In genomic region chr1:23255925-23256629, GRCm38 (mm10) we compare ENCODE assay signal across 8 mouse cellular contexts.
DNase-seq lines count a peak whose midpoint lies in the region; ATAC-seq lines count a peak whose summit lies in the region.

No protein-coding gene starts in this region.

- H3K9ac ChIP-seq in heart, embryonic 11.5 days (ENCODE audit: low read depth, low read length): peak overlapping the region; percentile 94
- H3K9ac ChIP-seq in kidney, embryonic 15.5 days: peak overlapping the region; percentile 86
- H3K9ac ChIP-seq in limb, embryonic 15.5 days: peak overlapping the region; percentile 66

- no peaks in the 10 kb centered on the region for H3K27me3 ChIP-seq in heart, embryonic 11.5 days (ENCODE audit: control insufficient read depth, insufficient read depth, low read length)
- no peaks in the 10 kb centered on the region for H3K27me3 ChIP-seq in kidney, embryonic 15.5 days
- H3K27me3 ChIP-seq in limb, embryonic 15.5 days: no peaks in the 10 kb centered on the region

- H3K27ac ChIP-seq in brown adipose tissue, adult 24 weeks (replicated peaks; ENCODE audit: low read depth, low read length): peak overlapping the region; percentile 87
- peak overlapping the region; percentile 95 for H3K27ac ChIP-seq in heart, embryonic 11.5 days (ENCODE audit: low read depth, low read length)
- H3K27ac ChIP-seq in kidney, embryonic 15.5 days: peak overlapping the region; percentile 93
- peak overlapping the region; percentile 93 for H3K27ac ChIP-seq in limb, embryonic 15.5 days

- peaks cover 8% of the 10 kb centered on the region; the same call in 1 of the 2 replicates for H3K4me1 ChIP-seq in brown adipose tissue, adult 24 weeks (ENCODE audit: control insufficient read depth, insufficient read depth, insufficient read length, low read length)
- peaks cover 12% of the 10 kb centered on the region; the same call in 1 of the 2 replicates for H3K4me1 ChIP-seq in heart, embryonic 11.5 days (ENCODE audit: control insufficient read depth, insufficient read depth, low read length)
- peaks cover 18% of the 10 kb centered on the region; the same call in 1 of the 2 replicates for H3K4me1 ChIP-seq in kidney, embryonic 15.5 days
- H3K4me1 ChIP-seq in limb, embryonic 15.5 days: peaks cover 4% of the 10 kb centered on the region; the same call in 1 of the 2 replicates

- ATAC-seq in erythroid progenitor cell, adult 5-6 weeks (replicated peaks; ENCODE audit: low FRiP score, poor library complexity, severe bottlenecking): peak; percentile 97
- peak; percentile 98 for ATAC-seq in heart, embryonic 11.5 days (replicated peaks; ENCODE audit: insufficient number of reproducible peaks, low FRiP score, low TSS enrichment)
- peak; percentile 100 for ATAC-seq in kidney, embryonic 15.5 days (replicated peaks; ENCODE audit: low FRiP score)
- peak; percentile 97 for ATAC-seq in limb, embryonic 15.5 days (ENCODE audit: insufficient number of reproducible peaks, low FRiP score, low TSS enrichment, low read depth)

- H3K9me3 ChIP-seq in heart, embryonic 11.5 days (replicated peaks; ENCODE audit: control insufficient read depth, low read length): no peaks in the 10 kb centered on the region
- no peaks in the 10 kb centered on the region for H3K9me3 ChIP-seq in kidney, embryonic 15.5 days (replicated peaks)
- H3K9me3 ChIP-seq in limb, embryonic 15.5 days: no peaks in the 10 kb centered on the region

- no peaks in the 10 kb centered on the region for H3K36me3 ChIP-seq in heart, embryonic 11.5 days (ENCODE audit: control insufficient read depth, insufficient read depth, low read length)
- 0 out of 2 replicates have a peak, but pooled peaks cover 7% of the 10 kb centered on the region for H3K36me3 ChIP-seq in kidney, embryonic 15.5 days
- H3K36me3 ChIP-seq in limb, embryonic 15.5 days: no peaks in the 10 kb centered on the region

- H3K4me3 ChIP-seq in brown adipose tissue, adult 24 weeks (ENCODE audit: insufficient read depth, low read depth, low read length): peak overlapping the region; percentile 98
- H3K4me3 ChIP-seq in heart, embryonic 11.5 days (ENCODE audit: low read depth, low read length): peak overlapping the region; percentile 86
- H3K4me3 ChIP-seq in kidney, embryonic 15.5 days (replicated peaks): peak overlapping the region; percentile 74
- peak overlapping the region; percentile 69 for H3K4me3 ChIP-seq in limb, embryonic 15.5 days

- under 1% methylated on average over 50 of the region's 80 CpGs for WGBS in heart, embryonic 11.5 days (ENCODE audit: insufficient replicate concordance)
- WGBS in kidney, embryonic 15.5 days: under 1% methylated on average over 32 of the region's 80 CpGs
- WGBS in limb, embryonic 15.5 days: under 1% methylated on average over 48 of the region's 80 CpGs

- DNase-seq in CD4-positive, CD25-positive, alpha-beta regulatory T cell, adult 2 months (ENCODE audit: low read depth, low spot score): peak; percentile 83
- DNase-seq in monocyte, adult 2 months (ENCODE audit: low read depth in 1 of 2, low spot score in 2 of 2): peak; percentile 61 to 75
- peak; percentile 87 to 89 for DNase-seq in spleen, postnatal 14 days (ENCODE audit: low spot score in 2 of 2)

- H3K4me2 ChIP-seq in heart, embryonic 11.5 days: peak overlapping the region; percentile 79
- peak overlapping the region; percentile 67 for H3K4me2 ChIP-seq in kidney, embryonic 15.5 days
- H3K4me2 ChIP-seq in limb, embryonic 15.5 days: peak overlapping the region; percentile 74

Comparison
In these comparisons a context has a peak if more than half of its experiments do, and no peak if none do; other contexts are left out.
1. Peak in every context shown above with its lines: DNase-seq, ATAC-seq, H3K4me3 ChIP-seq and H3K27ac ChIP-seq.